Mouse (Mus musculus) E14TG2a.4 (cell line): ENCODE measurements around the gene Prkca.

ENCODE experiments used
- CTCF ChIP-seq: conservative IDR thresholded peaks from 2 replicates; pipeline ENCODE4 v1.5.1; 2014; ENCODE audit warnings: low read length
- NANOG ChIP-seq: IDR thresholded peaks from 2 replicates; pipeline ENCODE4 v1.6.1; 2014; ENCODE audit warnings: borderline replicate concordance, low read length, mixed read lengths
- POU5F1 ChIP-seq: IDR thresholded peaks from 2 replicates; pipeline ENCODE4 v1.6.1; 2014; ENCODE audit warnings: low read length, borderline replicate concordance

- TF ChIP-seq CTCF (no peak), NANOG (no peak), POU5F1 (no peak)
Observed at GRCm38 (mm10) chr11:108189362-108189761, 154.4 kb downstream of the Prkca start.
